Mouse (Mus musculus): Measurements from ENCODE around the gene Olfr58. TPM values are rescaled to one million over a fixed set of nuclear protein-coding genes. Genes with fewer than 3 reads are reported as not detected.
"Not testable (repeated sequence)": the region's sequence is repeated elsewhere in the genome, so short reads cannot be mapped to it uniquely, and the experiment has no call there.

Olfr58 gene
- not detected in 2 replicates for polyA plus RNA-seq (2016; fragmentation: Nextera tagmentation; extraction: Ambion mirVana)

DNA sequence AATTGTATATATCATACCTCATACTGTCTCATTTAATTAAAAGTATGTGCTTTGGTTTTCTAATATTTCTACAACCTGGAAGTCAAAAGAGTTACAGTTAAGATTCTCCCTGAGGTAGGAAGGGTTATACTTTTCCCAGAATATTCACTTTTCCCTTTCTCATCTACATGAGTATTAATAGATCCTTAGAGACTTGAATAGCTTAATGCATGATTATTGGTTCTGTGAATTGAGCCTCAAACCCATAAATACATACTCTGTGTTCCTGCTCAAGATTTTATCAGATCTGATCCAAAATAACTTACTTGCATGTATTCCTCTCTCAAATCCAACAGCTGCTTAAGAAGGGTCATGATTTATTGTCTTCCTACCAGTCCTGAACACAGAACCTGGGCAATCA lies at the start of gene Olfr58:
Gene Olfr58 (plus strand): TSS at position 301 of the 400 bp plus-strand sequence.
- Histone ChIP-seq H3K36me3 (replicated peaks) (no peaks in the 10 kb centered on the region), H3K4me3 (no peak within 1 kb of the TSS), H3K27ac (replicated peaks) (no peak within 1 kb of the TSS), H3K9me3 (peaks cover 13% of the 10 kb centered on the region; the same call in 1 of the 2 replicates), H3K4me1 (no peaks in the 10 kb centered on the region), H3K27me3 (replicated peaks; ENCODE audit: low read depth, poor library complexity, severe bottlenecking) (no peaks in the 10 kb centered on the region)
- no peak for DNase-seq (ENCODE audit: low spot score)

DNA sequence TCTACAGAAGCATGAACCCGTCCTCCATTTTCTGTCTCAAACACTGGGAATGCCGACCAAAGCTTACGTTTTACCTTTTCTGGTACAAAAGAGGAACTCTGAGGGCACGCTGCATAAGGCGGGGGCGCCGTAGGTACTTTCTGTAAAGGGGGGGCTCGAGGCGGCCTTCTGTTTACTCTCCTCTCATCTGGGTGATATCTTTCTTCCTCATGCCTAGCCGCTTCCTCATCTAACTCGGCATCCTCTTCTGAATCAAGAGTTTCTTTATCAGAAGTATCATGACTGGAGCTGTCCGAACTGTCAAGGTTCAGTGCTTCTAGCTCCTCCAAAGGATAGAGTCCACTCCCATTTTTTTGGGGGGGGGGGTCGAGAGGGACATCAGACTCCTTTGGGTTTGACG lies 10.9 kb upstream of the Olfr58 start:
- no peaks in the 10 kb centered on the region for H3K36me3 ChIP-seq (replicated peaks)
- no peaks in the 10 kb centered on the region for H3K27me3 ChIP-seq (replicated peaks; ENCODE audit: low read depth, poor library complexity, severe bottlenecking)
- WGBS, result 88% methylated on average over 14 of the region's 14 CpGs
- no peak overlapping the region for H3K4me3 ChIP-seq
- no peaks in the 10 kb centered on the region for H3K4me1 ChIP-seq
- DNase-seq (ENCODE audit: low spot score), result no peak
- H3K9me3 ChIP-seq, result peaks cover 67% of the 10 kb centered on the region
- no peak overlapping the region for H3K27ac ChIP-seq (replicated peaks)

DNA sequence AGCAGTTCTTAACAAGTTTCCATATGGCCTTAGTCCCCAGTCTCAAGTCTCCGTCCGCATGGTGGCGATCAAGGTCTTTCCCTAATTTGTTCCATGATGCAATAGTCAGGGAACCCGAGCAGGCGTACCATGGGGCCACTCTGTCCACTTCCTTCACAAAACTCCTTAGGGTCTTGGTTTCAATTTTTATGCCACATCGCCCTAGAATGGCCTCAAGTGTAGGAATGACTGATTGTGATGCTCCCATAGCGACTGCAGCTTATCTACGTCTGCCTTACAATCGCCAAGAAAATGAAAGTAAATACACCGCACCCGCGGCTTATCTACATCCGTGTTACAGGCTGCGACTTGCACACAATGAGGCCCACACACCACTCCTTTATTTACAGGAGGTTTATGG lies 10.4 kb upstream of the Olfr58 start:
- Histone ChIP-seq H3K4me3 (no peak overlapping the region), H3K9me3 (peaks cover 66% of the 10 kb centered on the region), H3K36me3 (replicated peaks) (no peaks in the 10 kb centered on the region), H3K27me3 (replicated peaks; ENCODE audit: low read depth, poor library complexity, severe bottlenecking) (no peaks in the 10 kb centered on the region), H3K4me1 (no peaks in the 10 kb centered on the region), H3K27ac (replicated peaks) (no peak overlapping the region)
- WGBS, result 94% methylated on average over 14 of the region's 14 CpGs
- DNase-seq (ENCODE audit: low spot score), result no peak

DNA sequence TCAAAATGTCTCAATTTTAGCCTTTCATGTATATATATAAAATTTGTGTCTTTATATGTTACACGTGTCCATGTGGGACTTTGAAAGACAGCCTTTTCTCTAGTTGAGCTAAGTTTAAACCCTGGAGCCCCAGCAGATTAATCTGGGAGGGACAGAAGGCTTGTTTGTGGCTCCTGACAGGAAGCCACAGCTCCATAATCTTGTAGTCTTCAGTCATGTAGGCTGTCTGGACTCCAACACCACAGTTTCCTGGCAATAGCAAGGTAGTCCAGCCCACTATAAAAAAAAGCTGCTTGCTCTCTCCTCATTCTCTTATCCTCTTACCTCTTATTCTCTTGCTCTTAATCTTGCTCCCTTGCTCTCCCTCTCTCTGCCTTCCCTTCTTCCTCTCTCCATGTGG lies 22.9 kb downstream of the Olfr58 start:
- 89% methylated on average over 1 of the region's 1 CpGs for WGBS
- no peak for DNase-seq (ENCODE audit: low spot score)

DNA sequence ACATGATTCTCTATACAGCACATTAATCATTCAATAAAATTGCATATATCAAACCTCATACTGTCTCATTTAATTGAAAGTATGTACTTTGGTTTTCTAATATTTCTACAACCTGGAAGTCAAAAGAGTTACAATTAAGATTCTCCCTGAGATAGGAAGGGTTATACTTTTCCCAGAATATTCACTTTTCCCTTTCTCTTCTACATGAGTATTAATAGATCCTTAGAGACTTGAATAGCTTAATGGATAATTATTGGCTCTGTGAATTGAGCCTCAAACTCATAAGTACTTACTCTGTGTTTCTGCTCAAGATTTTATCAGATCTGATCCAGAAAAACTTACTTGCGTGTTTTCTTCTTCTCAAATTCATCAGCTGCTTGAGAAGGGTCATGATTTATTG lies 24.5 kb downstream of the Olfr58 start, which contains the start of gene Olfr859:
Gene Olfr859 (plus strand): TSS at position 301 of the 400 bp plus-strand sequence.
- H3K9me3 ChIP-seq, result peaks cover 16% of the 10 kb centered on the region
- not testable (repeated sequence) for H3K4me3 ChIP-seq; H3K36me3 ChIP-seq (replicated peaks); H3K27me3 ChIP-seq (replicated peaks; ENCODE audit: low read depth, poor library complexity, severe bottlenecking); H3K4me1 ChIP-seq; DNase-seq (ENCODE audit: low spot score); H3K27ac ChIP-seq (replicated peaks)
- 81% methylated on average over 1 of the region's 1 CpGs for WGBS

More for the DNA sequence above, 22.9 kb downstream of the Olfr58 start:
- H3K4me1 ChIP-seq, result no peaks in the 10 kb centered on the region
- peaks cover 16% of the 10 kb centered on the region for H3K9me3 ChIP-seq
- no peaks in the 10 kb centered on the region for H3K36me3 ChIP-seq (replicated peaks)
- H3K27ac ChIP-seq (replicated peaks), result no peak overlapping the region
- H3K4me3 ChIP-seq, result no peak overlapping the region
- H3K27me3 ChIP-seq (replicated peaks; ENCODE audit: low read depth, poor library complexity, severe bottlenecking), result no peaks in the 10 kb centered on the region

Other genes starting within 250 kb of the Olfr58 start
- not detected in 2 replicates for gene Olfr853, start 239.2 kb upstream of the Olfr58 start, polyA plus RNA-seq (2016; fragmentation: Nextera tagmentation; extraction: Ambion mirVana)
- not detected in 2 replicates for gene Olfr854, start 212.9 kb upstream of the Olfr58 start, polyA plus RNA-seq (2016; fragmentation: Nextera tagmentation; extraction: Ambion mirVana)
- not detected in 2 replicates for gene Olfr855, start 197.7 kb upstream of the Olfr58 start, polyA plus RNA-seq (2016; fragmentation: Nextera tagmentation; extraction: Ambion mirVana)
- gene Zfp317, start 158.2 kb upstream of the Olfr58 start, polyA plus RNA-seq (2016; fragmentation: Nextera tagmentation; extraction: Ambion mirVana), result 36.3 and 37.8 TPM in 2 replicates
- gene Olfr857, start 70.8 kb upstream of the Olfr58 start, polyA plus RNA-seq (2016; fragmentation: Nextera tagmentation; extraction: Ambion mirVana), result not detected in 2 replicates
- not detected in 2 replicates for gene Olfr859, start 24.6 kb downstream of the Olfr58 start, polyA plus RNA-seq (2016; fragmentation: Nextera tagmentation; extraction: Ambion mirVana)
- gene Olfr860, start 69.5 kb downstream of the Olfr58 start, polyA plus RNA-seq (2016; fragmentation: Nextera tagmentation; extraction: Ambion mirVana), result not detected in 2 replicates
- gene Olfr862, start 107.7 kb downstream of the Olfr58 start, polyA plus RNA-seq (2016; fragmentation: Nextera tagmentation; extraction: Ambion mirVana), result not detected in 2 replicates
- 0.15 and 0.20 TPM in 2 replicates for gene Olfr77, start 136.6 kb downstream of the Olfr58 start, polyA plus RNA-seq (2016; fragmentation: Nextera tagmentation; extraction: Ambion mirVana)
- gene Olfr866, start 247.8 kb downstream of the Olfr58 start, polyA plus RNA-seq (2016; fragmentation: Nextera tagmentation; extraction: Ambion mirVana), result not detected in 2 replicates